Comparison of ENCODE assay signal across 31 mouse cellular contexts in genomic region chr12:31225451-31225850, GRCm38 (mm10). TPM values are rescaled to one million over a fixed set of nuclear protein-coding genes. Genes with fewer than 3 reads are reported as not detected.
A peak's percentile ranks its signal among the peaks of the same experiment; 100 is the strongest.
DNase-seq lines count a peak whose midpoint lies in the region; ATAC-seq and TF ChIP-seq lines count a peak whose summit lies in the region.
"Had no signal": no experiment of that assay in that cellular context is flagged by ENCODE, and none has a peak within 500 bp of the region (broad histone marks: within the 10 kb centered on the region; RNA-seq: fewer than 3 reads in every experiment).

No protein-coding gene starts in this region.

- no peak for ATAC-seq in heart, embryonic 12.5 days (ENCODE audit: insufficient number of reproducible peaks, low FRiP score)
- peak; percentile 50; the same call in 1 of the 2 replicates for ATAC-seq in neural tube, embryonic 11.5 days (ENCODE audit: insufficient read depth, low FRiP score, low TSS enrichment)
- no peak; the same call in 1 of the 2 replicates for ATAC-seq in neural tube, embryonic 15.5 days (ENCODE audit: low FRiP score)
- ATAC-seq: forebrain, embryonic 14.5 days; intestine, embryonic 16.5 days; liver, postnatal 0 days had no signal

- no peak overlapping the region for H3K9ac ChIP-seq in heart, embryonic 12.5 days
- H3K9ac ChIP-seq in neural tube, embryonic 11.5 days (ENCODE audit: low read length) = no peak overlapping the region
- H3K9ac ChIP-seq in neural tube, embryonic 15.5 days (replicated peaks) = no peak overlapping the region
- H3K9ac ChIP-seq: embryonic facial prominence, embryonic 12.5 days; heart, embryonic 13.5 days; hindbrain, embryonic 15.5 days; limb, embryonic 12.5 days; liver, postnatal 0 days; midbrain, embryonic 12.5 days had no signal

- no peaks in the 10 kb centered on the region for H3K9me3 ChIP-seq in heart, embryonic 12.5 days (replicated peaks)
- no peaks in the 10 kb centered on the region for H3K9me3 ChIP-seq in neural tube, embryonic 11.5 days (ENCODE audit: control insufficient read depth, low read length)
- H3K9me3 ChIP-seq in neural tube, embryonic 15.5 days (replicated peaks) = no peaks in the 10 kb centered on the region
- H3K9me3 ChIP-seq: embryonic facial prominence, embryonic 12.5 days; heart, embryonic 13.5 days; hindbrain, embryonic 15.5 days; limb, embryonic 12.5 days; midbrain, embryonic 12.5 days had no signal

- H3K4me1 ChIP-seq in heart, embryonic 12.5 days (replicated peaks) = peaks cover 27% of the 10 kb centered on the region
- no peaks in the 10 kb centered on the region for H3K4me1 ChIP-seq in neural tube, embryonic 11.5 days (ENCODE audit: control insufficient read depth, insufficient read depth, low read length)
- no peaks in the 10 kb centered on the region for H3K4me1 ChIP-seq in neural tube, embryonic 15.5 days
- H3K4me1 ChIP-seq in kidney, adult 2 months (ENCODE audit: control insufficient read depth, insufficient read depth, low read length) = peaks cover 2% of the 10 kb centered on the region; the same call in 1 of the 2 replicates
- H3K4me1 ChIP-seq: hindbrain, embryonic 15.5 days had no signal

- H3K4me2 ChIP-seq in heart, embryonic 12.5 days = no peak overlapping the region
- no peak overlapping the region for H3K4me2 ChIP-seq in neural tube, embryonic 11.5 days (ENCODE audit: low read depth)
- no peak overlapping the region for H3K4me2 ChIP-seq in neural tube, embryonic 15.5 days
- H3K4me2 ChIP-seq: embryonic facial prominence, embryonic 12.5 days; heart, embryonic 13.5 days; hindbrain, embryonic 15.5 days; limb, embryonic 12.5 days; liver, embryonic 11.5 days; midbrain, embryonic 12.5 days had no signal

- H3K36me3 ChIP-seq in heart, embryonic 12.5 days = no peaks in the 10 kb centered on the region
- H3K36me3 ChIP-seq in neural tube, embryonic 11.5 days (ENCODE audit: control insufficient read depth, insufficient read depth, low read length) = no peaks in the 10 kb centered on the region
- H3K36me3 ChIP-seq in neural tube, embryonic 15.5 days = no peaks in the 10 kb centered on the region
- no peaks in the 10 kb centered on the region for H3K36me3 ChIP-seq in kidney, adult 2 months (ENCODE audit: control insufficient read depth, insufficient read depth, low read length)
- H3K36me3 ChIP-seq: embryonic facial prominence, embryonic 12.5 days; heart, embryonic 13.5 days; hindbrain, embryonic 15.5 days; limb, embryonic 12.5 days; midbrain, embryonic 12.5 days had no signal

- H3K27me3 ChIP-seq in heart, embryonic 12.5 days (replicated peaks) = no peaks in the 10 kb centered on the region
- H3K27me3 ChIP-seq in neural tube, embryonic 11.5 days (ENCODE audit: control insufficient read depth, insufficient read depth, low read length) = no peaks in the 10 kb centered on the region
- no peaks in the 10 kb centered on the region for H3K27me3 ChIP-seq in neural tube, embryonic 15.5 days (replicated peaks)
- no peaks in the 10 kb centered on the region for H3K27me3 ChIP-seq in kidney, adult 2 months (replicated peaks; ENCODE audit: control insufficient read depth, insufficient read depth, low read length)
- H3K27me3 ChIP-seq: CH12.LX; embryonic facial prominence, embryonic 12.5 days; heart, embryonic 13.5 days; hindbrain, embryonic 15.5 days; limb, embryonic 12.5 days; midbrain, embryonic 12.5 days had no signal

- H3K4me3 ChIP-seq in heart, embryonic 12.5 days = no peak overlapping the region
- H3K4me3 ChIP-seq in neural tube, embryonic 11.5 days (ENCODE audit: low read depth, low read length) = no peak overlapping the region
- H3K4me3 ChIP-seq in neural tube, embryonic 15.5 days (replicated peaks) = no peak overlapping the region
- no peak overlapping the region for H3K4me3 ChIP-seq in kidney, adult 2 months (ENCODE audit: insufficient read depth, low read depth, low read length)
- H3K4me3 ChIP-seq: embryonic facial prominence, embryonic 12.5 days; heart, embryonic 13.5 days; hindbrain, embryonic 15.5 days; limb, embryonic 12.5 days; midbrain, embryonic 12.5 days had no signal

- TF ChIP-seq CTCF in kidney, adult 2 months (conservative IDR thresholded peaks at IDR 0.05; ENCODE audit: insufficient read depth, insufficient read length, low read depth, low read length) = no peak

- no peak for TF ChIP-seq POLR2A in kidney, adult 2 months (IDR thresholded peaks at IDR 0.05; ENCODE audit: low read depth, low read length)

- 49% methylated on average over 8 of the region's 8 CpGs for WGBS in heart, embryonic 12.5 days
- 42% methylated on average over 8 of the region's 8 CpGs for WGBS in neural tube, embryonic 11.5 days
- 31% methylated on average over 8 of the region's 8 CpGs for WGBS in neural tube, embryonic 15.5 days
- WGBS in kidney, adult 2 months = 71% methylated on average over 8 of the region's 8 CpGs

- DNase-seq in heart, adult 11 months = peak; percentile 54
- DNase-seq in neural tube, embryonic 11.5 days (ENCODE audit: low spot score) = no peak
- peak; percentile 90 for DNase-seq in R1 (ENCODE audit: low read depth, low spot score)
- no peak for DNase-seq in frontal cortex, postnatal 14 days (ENCODE audit: low spot score in 2 of 2)
- DNase-seq in kidney, adult 2 months = no peak
- DNase-seq: adrenal gland, adult 8-10 months; cerebellum, adult 11-12 months; cerebellum, postnatal 10 days; gastrocnemius, postnatal 14 days; heart, adult 18-20 months; heart, postnatal 14 days; kidney, postnatal 4 days; liver, postnatal 0 days; lung, postnatal 10 days; thymus, adult 2 months had no signal

- H3K27ac ChIP-seq in heart, embryonic 12.5 days (ENCODE audit: poor library complexity, severe bottlenecking) = no peak overlapping the region
- no peak overlapping the region for H3K27ac ChIP-seq in neural tube, embryonic 11.5 days (ENCODE audit: low read depth, low read length)
- no peak overlapping the region for H3K27ac ChIP-seq in neural tube, embryonic 15.5 days (replicated peaks)
- H3K27ac ChIP-seq in kidney, adult 2 months (ENCODE audit: insufficient read depth, low read depth, low read length) = no peak overlapping the region
- H3K27ac ChIP-seq: embryonic facial prominence, embryonic 12.5 days; heart, embryonic 13.5 days; hindbrain, embryonic 15.5 days; limb, embryonic 12.5 days; midbrain, embryonic 12.5 days had no signal

RNA-seq across cellular contexts. Expression of gene Gm6993, which starts 15.1 kb away (rescaled TPM):
- polyA plus RNA-seq in heart, embryonic 12.5 days (2016; fragmentation: Nextera tagmentation; extraction: Ambion mirVana) = not detected in 2 replicates
- not detected in 2 replicates for polyA plus RNA-seq in neural tube, embryonic 11.5 days (2014; fragmentation: Nextera tagmentation; extraction: Ambion mirVana)
- polyA plus RNA-seq in neural tube, embryonic 15.5 days (2015; fragmentation: Nextera tagmentation; extraction: Ambion mirVana) = not detected in 2 replicates
- not detected in 2 replicates for polyA plus RNA-seq in kidney, adult 2 months (2012; rRNA removed)
- polyA plus RNA-seq: cortical plate, adult 2 months; embryonic facial prominence, embryonic 12.5 days; forebrain, embryonic 14.5 days; heart, embryonic 13.5 days; hindbrain, embryonic 15.5 days; intestine, embryonic 16.5 days; kidney, embryonic 16.5 days; limb, embryonic 12.5 days; liver, embryonic 11.5 days; liver, postnatal 0 days; midbrain, embryonic 12.5 days; small intestine, adult 2 months; stomach, embryonic 16.5 days; thymus, adult 2 months; urinary bladder, adult 2 months had no signal

RNA-seq across cellular contexts. Expression of gene Lamb1, which starts 39.6 kb away (rescaled TPM):
- polyA plus RNA-seq in heart, embryonic 12.5 days (2016; fragmentation: Nextera tagmentation; extraction: Ambion mirVana) = 127 and 132 TPM in 2 replicates
- 30.3 and 32.4 TPM in 2 replicates for polyA plus RNA-seq in neural tube, embryonic 11.5 days (2014; fragmentation: Nextera tagmentation; extraction: Ambion mirVana)
- 17.4 and 29.1 TPM in 2 replicates for polyA plus RNA-seq in neural tube, embryonic 15.5 days (2015; fragmentation: Nextera tagmentation; extraction: Ambion mirVana)
- polyA plus RNA-seq in kidney, adult 2 months (2012; rRNA removed) = 41.0 and 46.5 TPM in 2 replicates

Comparison
In these comparisons a context has a peak if more than half of its experiments do, and no peak if none do; other contexts are left out.
1. DNase-seq: peak in heart, adult 11 months (single experiment) and R1 (single experiment); none in neural tube, embryonic 11.5 days (single experiment), frontal cortex, postnatal 14 days (0 of 2) and kidney, adult 2 months (single experiment).